Mouse (Mus musculus): Measurements from ENCODE around the gene Col6a2.

The Col6a2 gene

GRCm38 (mm10) chr10:76622928-76623680 is at the start of gene Col6a2:
Gene Col6a2, minus strand, starts transcription at chr10:76623630.
- peak; percentile 99 for DNase-seq

- DNase-seq: no peak
Measured at GRCm38 (mm10) chr10:76671939-76672338, 48.5 kb upstream of the Col6a2 start.

GRCm38 (mm10) chr10:76668947-76669284 is 45.5 kb upstream of the Col6a2 start:
- DNase-seq: peak; percentile 98

- DNase-seq: peak; percentile 84
Measured at GRCm38 (mm10) chr10:76668261-76668946, 45.0 kb upstream of the Col6a2 start.

GRCm38 (mm10) chr10:76667197-76667805 is 43.9 kb upstream of the Col6a2 start:
- peak; percentile 36 for DNase-seq

GRCm38 (mm10) chr10:76665551-76665950 is 42.1 kb upstream of the Col6a2 start:
- peak; percentile 63 for DNase-seq

GRCm38 (mm10) chr10:76664156-76665115 is 41.0 kb upstream of the Col6a2 start:
- DNase-seq: peak; percentile 99

GRCm38 (mm10) chr10:76653345-76654336 is 30.2 kb upstream of the Col6a2 start:
- DNase-seq: peak; percentile 84

- DNase-seq: peak; percentile 91
Measured at GRCm38 (mm10) chr10:76650662-76651342, 27.4 kb upstream of the Col6a2 start.

GRCm38 (mm10) chr10:76648738-76649137 is 25.3 kb upstream of the Col6a2 start:
- DNase-seq: peak; percentile 98

- peak; percentile 83 for DNase-seq
Measured at GRCm38 (mm10) chr10:76647390-76647789, 24.0 kb upstream of the Col6a2 start.

GRCm38 (mm10) chr10:76645686-76646085 is 22.3 kb upstream of the Col6a2 start:
- DNase-seq: peak; percentile 62

- peak; percentile 84 for DNase-seq
Measured at GRCm38 (mm10) chr10:76645066-76645465, 21.6 kb upstream of the Col6a2 start.

- peak; percentile 96 for DNase-seq
Measured at GRCm38 (mm10) chr10:76643999-76644398, 20.6 kb upstream of the Col6a2 start.

- DNase-seq: peak; percentile 94
Measured at GRCm38 (mm10) chr10:76643446-76643845, 20.0 kb upstream of the Col6a2 start.

GRCm38 (mm10) chr10:76642628-76643434 is 19.4 kb upstream of the Col6a2 start:
- peak; percentile 97 for DNase-seq

GRCm38 (mm10) chr10:76641894-76642627 is 18.6 kb upstream of the Col6a2 start:
- peak; percentile 90 for DNase-seq

GRCm38 (mm10) chr10:76639952-76640351 is 16.5 kb upstream of the Col6a2 start:
- peak; percentile 75 for DNase-seq

- DNase-seq: peak; percentile 91
Measured at GRCm38 (mm10) chr10:76636601-76637000, 13.2 kb upstream of the Col6a2 start.

All from heart, adult 11 months (tissue).